Mouse (Mus musculus): ENCODE results near the gene 4930432M17Rik.

DNA sequence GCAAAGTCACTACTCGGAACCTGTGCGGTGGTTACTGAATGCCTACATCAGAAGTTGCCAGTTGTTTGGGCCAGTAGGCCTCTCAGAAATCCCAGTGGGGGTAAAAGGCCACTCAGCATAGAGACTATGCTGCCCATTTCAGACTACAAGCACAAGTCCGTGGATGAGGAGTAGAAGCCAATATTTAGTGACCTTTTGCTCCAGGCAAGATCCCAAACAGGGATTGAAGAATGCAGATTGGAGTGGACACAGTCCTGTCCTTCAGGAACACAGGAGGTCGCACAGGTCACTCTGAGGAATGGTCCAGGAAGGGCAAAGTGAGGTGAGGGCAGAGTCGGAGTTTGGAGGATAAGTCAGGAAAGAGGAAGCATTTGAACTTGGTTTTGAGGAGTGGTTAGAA lies 23.2 kb downstream of the 4930432M17Rik start:
- TF ChIP-seq CTCF (conservative IDR thresholded peaks at IDR 0.05; ENCODE audit: insufficient read depth, insufficient read length, low read depth, low read length) (no peak), POLR2A (IDR thresholded peaks at IDR 0.05; ENCODE audit: low read depth, low read length) (no peak)
